Mouse (Mus musculus) hindbrain, embryonic 16.5 days (tissue): ENCODE measurements at regions not wholly inside any gene's neighbourhood (a gene's known extent, or its start where the extent isn't known, plus 50 kb on each side); places are given as distances from the start of the nearest gene placed in this dataset.

Experiments used
- ATAC-seq: fragments of 200-750 bp; cut with Nextera tagmentation; 2 replicates; pipeline ENCODE4 v1.8.0; 2017; ENCODE audit warnings: moderate TSS enrichment, moderate library complexity
- H3K27ac ChIP-seq: fragments of 300-500 bp; sonication (generic); 2 replicates; pipeline ENCODE4 v1.5.1; 2014; ENCODE audit warnings: low read depth, mild to moderate bottlenecking, control low read depth, low read length, moderate library complexity
- H3K27me3 ChIP-seq: fragments of 300-500 bp; sonication (generic); replicated peaks from 2 replicates; pipeline ENCODE4 v1.6.1; 2014; ENCODE audit warnings: low read length; ENCODE audit not compliant: control insufficient read depth, insufficient read depth
- H3K36me3 ChIP-seq: fragments of 300-500 bp; sonication (generic); 2 replicates; pipeline ENCODE4 v1.6.1; 2014; ENCODE audit warnings: mild to moderate bottlenecking, low read length, moderate library complexity, mixed read lengths; ENCODE audit not compliant: control insufficient read depth, insufficient read depth
- H3K4me1 ChIP-seq: fragments of 300-500 bp; sonication (generic); 2 replicates; pipeline ENCODE4 v1.6.1; 2014; ENCODE audit warnings: low read depth, low read length; ENCODE audit not compliant: control insufficient read depth, insufficient read depth
- H3K4me2 ChIP-seq: fragments of 300-500 bp; sonication (generic); 2 replicates; pipeline ENCODE4 v1.6.1; 2014; ENCODE audit warnings: mild to moderate bottlenecking, low read length, control low read depth, moderate library complexity
- H3K4me3 ChIP-seq: fragments of 300-500 bp; sonication (generic); 2 replicates; pipeline ENCODE4 v1.5.1; 2014; ENCODE audit warnings: mild to moderate bottlenecking, low read length, control low read depth, moderate library complexity
- H3K9ac ChIP-seq: fragments of 300-500 bp; sonication (generic); 2 replicates; pipeline ENCODE4 v1.6.1; 2014; ENCODE audit warnings: low read depth, mild to moderate bottlenecking, control low read depth, low read length, moderate library complexity
- H3K9me3 ChIP-seq: fragments of 300-500 bp; sonication (generic); 2 replicates; pipeline ENCODE4 v1.6.1; 2014; ENCODE audit warnings: mild to moderate bottlenecking, low read length, moderate library complexity; ENCODE audit not compliant: control insufficient read depth
- WGBS: fragments of 180-500 bp; shearing (Covaris S2); extraction: QIAGEN DNeasy Blood & Tissue Kit; methylation state at CpG from one replicate; pipeline ENCODE4 v1.1.7; 2014; 5-methylcytosine and 5-hydroxymethylcytosine counted together

- no peak for ATAC-seq
Measured at GRCm38 (mm10) chr5:37960216-37960615, 78.3 kb upstream of the Stx18 start.

DNA sequence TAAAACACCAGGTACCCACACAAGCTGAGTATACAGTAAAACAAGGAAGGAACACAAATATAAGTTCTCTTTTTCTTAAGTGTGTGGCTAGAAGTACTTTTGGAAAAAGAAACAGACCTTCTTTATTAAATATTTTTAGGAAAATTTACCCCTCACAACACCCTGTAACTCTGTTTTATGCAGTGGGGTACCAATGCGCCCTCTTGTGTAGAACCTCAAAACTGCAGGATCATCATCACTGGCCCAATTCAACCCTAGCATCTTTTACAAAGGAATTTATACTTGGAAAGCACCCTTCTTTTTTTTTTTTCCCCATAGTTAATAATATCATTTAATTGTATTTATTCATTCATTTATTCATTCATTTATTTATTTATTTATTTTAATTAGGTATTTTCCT lies 86.4 kb upstream of the Stx18 start:
- ATAC-seq = no peak
- Histone ChIP-seq H3K27me3 (no peaks in the 10 kb centered on the region; the same call in 1 of the 2 replicates), H3K4me1 (no peaks in the 10 kb centered on the region), H3K27ac (no peak overlapping the region), H3K9ac (no peak overlapping the region), H3K36me3 (no peaks in the 10 kb centered on the region), H3K9me3 (no peaks in the 10 kb centered on the region), H3K4me3 (no peak overlapping the region), H3K4me2 (no peak overlapping the region)
- 4% methylated on average over 1 of the region's 1 CpGs for WGBS

More at GRCm38 (mm10) chr5:37960216-37960615, 78.3 kb upstream of the Stx18 start:
- Histone ChIP-seq H3K9ac (no peak overlapping the region), H3K4me3 (no peak overlapping the region), H3K4me1 (no peaks in the 10 kb centered on the region), H3K9me3 (no peaks in the 10 kb centered on the region), H3K27ac (no peak overlapping the region), H3K4me2 (no peak overlapping the region), H3K36me3 (no peaks in the 10 kb centered on the region), H3K27me3 (0 out of 2 replicates have a peak, but pooled peaks cover 3% of the 10 kb centered on the region)
- WGBS = 88% methylated on average over 7 of the region's 7 CpGs

DNA sequence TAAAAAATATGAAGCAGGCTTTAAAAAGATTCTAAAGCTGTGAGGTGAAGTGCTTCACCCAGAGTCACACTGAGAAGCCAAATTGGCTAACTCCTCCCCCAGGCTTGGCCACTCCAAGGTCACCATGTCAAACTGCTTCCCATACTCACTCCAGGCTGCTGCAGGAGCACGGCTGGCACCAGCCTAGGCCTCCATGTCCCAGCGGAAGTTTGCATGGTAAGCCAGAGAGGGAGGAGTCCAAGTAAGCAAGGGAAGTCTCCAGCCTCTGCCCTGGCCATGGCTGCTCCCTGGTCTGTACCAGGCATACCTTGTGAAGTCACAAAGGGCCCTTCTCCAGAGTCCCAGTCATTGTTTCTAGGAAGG lies 105.8 kb upstream of the Stx18 start:
- H3K36me3 ChIP-seq = no peaks in the 10 kb centered on the region
- no peaks in the 10 kb centered on the region for H3K9me3 ChIP-seq
- no peak overlapping the region for H3K4me2 ChIP-seq
- no peaks in the 10 kb centered on the region for H3K27me3 ChIP-seq
- no peak overlapping the region for H3K27ac ChIP-seq
- 66% methylated on average over 2 of the region's 2 CpGs for WGBS
- no peak for ATAC-seq
- no peak overlapping the region for H3K4me3 ChIP-seq
- no peaks in the 10 kb centered on the region for H3K4me1 ChIP-seq
- no peak overlapping the region for H3K9ac ChIP-seq

DNA sequence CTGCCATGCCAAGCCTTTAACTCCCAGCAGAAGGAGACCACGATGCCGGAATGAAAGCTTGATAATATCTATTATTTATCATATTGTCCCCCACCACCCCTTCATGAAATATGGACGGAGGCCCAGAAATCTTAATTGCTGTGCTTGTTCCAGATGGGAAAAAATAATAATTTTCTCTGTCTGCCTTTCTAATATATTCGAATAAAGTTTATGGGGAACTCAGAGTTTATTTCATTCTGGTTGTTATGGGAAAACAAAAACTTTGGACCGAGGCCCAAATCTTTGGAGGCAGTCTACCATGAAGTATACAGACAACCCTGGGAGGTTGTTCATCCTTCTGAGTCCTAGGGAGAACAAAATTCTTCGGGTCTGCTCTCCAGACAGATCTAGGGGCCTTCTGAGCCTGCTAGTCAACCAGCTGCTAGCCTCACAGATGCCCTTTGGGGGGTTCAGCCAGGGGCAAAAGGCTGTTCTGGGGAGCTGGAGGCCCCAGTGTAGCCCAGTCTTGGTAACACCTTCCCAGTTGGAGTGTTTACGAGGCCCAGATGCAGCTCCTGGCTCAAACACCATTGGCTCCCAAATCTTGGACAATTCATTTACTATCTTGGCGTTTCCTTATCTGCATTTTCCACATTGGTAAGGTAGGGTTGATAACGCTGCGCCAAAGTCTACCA lies 106.3 kb upstream of the Stx18 start:
- Histone ChIP-seq H3K27ac (no peak overlapping the region), H3K36me3 (no peaks in the 10 kb centered on the region), H3K4me3 (no peak overlapping the region), H3K4me1 (no peaks in the 10 kb centered on the region), H3K27me3 (no peaks in the 10 kb centered on the region), H3K9me3 (no peaks in the 10 kb centered on the region), H3K4me2 (no peak overlapping the region), H3K9ac (no peak overlapping the region)
- no peak for ATAC-seq
- WGBS = 71% methylated on average over 10 of the region's 10 CpGs

- Histone ChIP-seq H3K4me1 (peaks cover 8% of the 10 kb centered on the region), H3K36me3 (no peaks in the 10 kb centered on the region), H3K27me3 (peaks cover 9% of the 10 kb centered on the region), H3K9me3 (no peaks in the 10 kb centered on the region), H3K4me2 (no peak overlapping the region), H3K27ac (no peak overlapping the region), H3K4me3 (no peak overlapping the region), H3K9ac (no peak overlapping the region)
- 18% methylated on average over 2 of the region's 2 CpGs for WGBS
- ATAC-seq = no peak
Measured at GRCm38 (mm10) chr5:37920481-37920880, 96.1 kb upstream of the Msx1 start.

DNA sequence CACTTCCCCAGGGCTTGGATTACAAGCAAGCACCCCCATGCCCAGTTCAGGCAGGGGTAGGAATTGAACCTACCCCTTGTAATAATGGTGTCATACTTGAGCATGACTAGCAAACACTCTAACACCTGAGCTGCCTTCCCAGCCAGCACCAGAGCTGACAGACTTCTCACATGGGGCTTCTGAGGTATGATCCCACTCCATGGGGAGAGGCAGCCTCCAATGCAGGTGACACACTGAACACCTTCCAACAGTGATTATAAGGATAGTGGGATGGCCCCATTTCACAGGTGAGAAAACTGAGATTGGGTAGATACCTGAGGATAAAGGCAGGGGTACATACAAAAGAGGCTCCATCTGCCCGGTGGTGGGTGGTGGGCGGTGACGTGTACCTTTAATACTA lies 94.7 kb upstream of the Msx1 start:
- WGBS = 84% methylated on average over 3 of the region's 3 CpGs
- Histone ChIP-seq H3K9me3 (no peaks in the 10 kb centered on the region), H3K36me3 (no peaks in the 10 kb centered on the region), H3K4me1 (peaks cover 8% of the 10 kb centered on the region), H3K9ac (no peak overlapping the region), H3K4me2 (no peak overlapping the region), H3K27ac (no peak overlapping the region), H3K27me3 (peaks cover 9% of the 10 kb centered on the region), H3K4me3 (no peak overlapping the region)
- no peak for ATAC-seq

GRCm38 (mm10) chr5:37918001-37918707 lies 93.8 kb upstream of the Msx1 start:
- 2% methylated on average over 28 of the region's 28 CpGs for WGBS
- H3K4me2 ChIP-seq = peak overlapping the region; percentile 51
- ATAC-seq = no peak
- H3K4me3 ChIP-seq = peak overlapping the region; percentile 26
- no peak overlapping the region for H3K27ac ChIP-seq
- H3K36me3 ChIP-seq = no peaks in the 10 kb centered on the region
- H3K4me1 ChIP-seq = peaks cover 8% of the 10 kb centered on the region
- 0 out of 2 replicates have a peak overlapping the region, but pooled peaks have one; percentile 23 for H3K9ac ChIP-seq
- no peaks in the 10 kb centered on the region for H3K9me3 ChIP-seq
- H3K27me3 ChIP-seq = peaks cover 9% of the 10 kb centered on the region

GRCm38 (mm10) chr5:37917161-37917560 lies 92.8 kb upstream of the Msx1 start:
- H3K9me3 ChIP-seq = no peaks in the 10 kb centered on the region
- no peak overlapping the region for H3K4me3 ChIP-seq
- no peak overlapping the region for H3K9ac ChIP-seq
- ATAC-seq = no peak
- H3K4me1 ChIP-seq = peaks cover 8% of the 10 kb centered on the region
- H3K4me2 ChIP-seq = no peak overlapping the region
- no peak overlapping the region for H3K27ac ChIP-seq
- peaks cover 9% of the 10 kb centered on the region for H3K27me3 ChIP-seq
- H3K36me3 ChIP-seq = no peaks in the 10 kb centered on the region
- 21% methylated on average over 5 of the region's 5 CpGs for WGBS

DNA sequence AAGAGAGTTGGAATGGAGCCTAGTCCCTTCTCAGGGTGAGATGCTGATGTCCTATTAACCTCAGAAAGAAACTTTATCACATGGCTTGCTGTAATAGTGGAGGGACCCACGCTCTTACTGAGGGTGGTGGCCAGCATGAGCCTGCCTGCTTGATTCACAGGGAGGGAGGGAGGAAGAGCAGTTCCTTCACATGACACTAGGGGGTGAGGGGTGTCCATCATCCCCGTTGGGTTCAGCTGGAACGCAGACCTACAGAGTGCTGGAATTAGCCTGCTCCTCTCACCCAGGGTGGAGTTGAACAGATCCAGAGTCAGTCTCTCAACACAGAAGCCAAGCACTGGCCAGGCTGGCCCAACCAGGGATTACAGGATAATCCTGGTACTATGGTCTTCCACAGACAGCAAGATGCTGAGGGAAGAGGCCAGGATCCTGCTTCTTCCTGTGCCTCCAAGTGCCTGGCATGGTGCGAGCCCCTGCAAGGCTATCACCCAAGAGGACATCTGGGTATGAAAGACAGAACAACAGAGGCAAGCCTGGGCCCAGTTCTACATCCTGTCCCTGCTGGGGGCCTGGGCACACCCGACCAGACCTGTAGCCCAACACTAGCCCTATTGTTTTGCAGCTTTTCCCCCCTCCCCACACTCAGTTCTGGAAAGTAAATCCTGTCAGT lies 80.4 kb upstream of the Msx1 start:
- H3K9me3 ChIP-seq = peaks cover 2% of the 10 kb centered on the region; the same call in 1 of the 2 replicates
- no peak overlapping the region for H3K27ac ChIP-seq
- H3K4me3 ChIP-seq = no peak overlapping the region
- 55% methylated on average over 5 of the region's 5 CpGs for WGBS
- peaks cover 2% of the 10 kb centered on the region; the same call in 1 of the 2 replicates for H3K4me1 ChIP-seq
- H3K36me3 ChIP-seq = no peaks in the 10 kb centered on the region
- no peak overlapping the region for H3K4me2 ChIP-seq
- H3K9ac ChIP-seq = no peak overlapping the region
- no peak for ATAC-seq
- H3K27me3 ChIP-seq = peaks cover 27% of the 10 kb centered on the region
